Mouse (Mus musculus): ENCODE measurements at regions not wholly inside any gene's neighbourhood (a gene's known extent, or its start where the extent isn't known, plus 50 kb on each side); places are given as distances from the start of the nearest gene placed in this dataset.

GRCm38 (mm10) chr9:115666530-115666929 is 242.7 kb upstream of the Gadl1 start:
- WGBS = 70% methylated on average over 3 of the region's 3 CpGs

GRCm38 (mm10) chr9:115680703-115681576 is 228.3 kb upstream of the Gadl1 start:
- DNase-seq (ENCODE audit: low spot score) (peak; percentile 21), ATAC-seq (peak; percentile 51; the same call in 1 of the 2 replicates)
- H3K9me3 ChIP-seq (ENCODE audit: low read length) = no peaks in the 10 kb centered on the region
- no peaks in the 10 kb centered on the region for H3K27me3 ChIP-seq (ENCODE audit: insufficient read depth, low read length)
- no peak overlapping the region for H3K4me2 ChIP-seq (ENCODE audit: low read depth, low read length)
- H3K4me3 ChIP-seq (ENCODE audit: low read length) = no peak overlapping the region
- WGBS = 40% methylated on average over 9 of the region's 9 CpGs
- H3K4me1 ChIP-seq (ENCODE audit: insufficient read depth, low read length) = no peaks in the 10 kb centered on the region
- TF ChIP-seq CTCF (IDR thresholded peaks at IDR 0.05; ENCODE audit: low read depth) = no peak
- no peak overlapping the region for H3K9ac ChIP-seq (replicated peaks; ENCODE audit: low read length)
- H3K36me3 ChIP-seq (ENCODE audit: insufficient read depth, low read length) = no peaks in the 10 kb centered on the region
- H3K27ac ChIP-seq = peak overlapping the region; percentile 37; the same call in 1 of the 2 replicates

More at GRCm38 (mm10) chr9:115666530-115666929, 242.7 kb upstream of the Gadl1 start:
- H3K4me2 ChIP-seq (ENCODE audit: low read depth, low read length) = no peak overlapping the region
- peak overlapping the region; percentile 1; the same call in 1 of the 2 replicates for H3K27ac ChIP-seq
- no peaks in the 10 kb centered on the region for H3K36me3 ChIP-seq (ENCODE audit: insufficient read depth, low read length)
- no peaks in the 10 kb centered on the region for H3K27me3 ChIP-seq (ENCODE audit: insufficient read depth, low read length)
- TF ChIP-seq CTCF (IDR thresholded peaks at IDR 0.05; ENCODE audit: low read depth) = no peak
- no peak overlapping the region for H3K4me3 ChIP-seq (ENCODE audit: low read length)
- H3K9ac ChIP-seq (replicated peaks; ENCODE audit: low read length) = no peak overlapping the region
- DNase-seq (ENCODE audit: low spot score) (no peak), ATAC-seq (no peak)
- H3K9me3 ChIP-seq (ENCODE audit: low read length) = no peaks in the 10 kb centered on the region
- no peaks in the 10 kb centered on the region for H3K4me1 ChIP-seq (ENCODE audit: insufficient read depth, low read length)

GRCm38 (mm10) chr9:115681841-115682240 is 227.4 kb upstream of the Gadl1 start:
- ATAC-seq = no peak
- no peak overlapping the region for H3K27ac ChIP-seq
- DNase-seq (ENCODE audit: low spot score) = peak; percentile 22
- no peaks in the 10 kb centered on the region for H3K27me3 ChIP-seq (ENCODE audit: insufficient read depth, low read length)
- no peak overlapping the region for H3K4me3 ChIP-seq (ENCODE audit: low read length)
- H3K9me3 ChIP-seq (ENCODE audit: low read length) = no peaks in the 10 kb centered on the region
- 34% methylated on average over 9 of the region's 9 CpGs for WGBS
- H3K9ac ChIP-seq (replicated peaks; ENCODE audit: low read length) = no peak overlapping the region
- H3K36me3 ChIP-seq (ENCODE audit: insufficient read depth, low read length) = no peaks in the 10 kb centered on the region
- H3K4me2 ChIP-seq (ENCODE audit: low read depth, low read length) = no peak overlapping the region
- no peaks in the 10 kb centered on the region for H3K4me1 ChIP-seq (ENCODE audit: insufficient read depth, low read length)
- TF ChIP-seq CTCF (IDR thresholded peaks at IDR 0.05; ENCODE audit: low read depth) = no peak

- Histone ChIP-seq H3K27ac (no peak overlapping the region), H3K4me1 (ENCODE audit: insufficient read depth, low read length) (no peaks in the 10 kb centered on the region), H3K4me2 (ENCODE audit: low read depth, low read length) (no peak overlapping the region), H3K4me3 (ENCODE audit: low read length) (no peak overlapping the region), H3K36me3 (ENCODE audit: insufficient read depth, low read length) (no peaks in the 10 kb centered on the region), H3K9me3 (ENCODE audit: low read length) (no peaks in the 10 kb centered on the region), H3K27me3 (ENCODE audit: insufficient read depth, low read length) (no peaks in the 10 kb centered on the region), H3K9ac (replicated peaks; ENCODE audit: low read length) (no peak overlapping the region)
- no peak for DNase-seq (ENCODE audit: low spot score)
- no peak for TF ChIP-seq CTCF (IDR thresholded peaks at IDR 0.05; ENCODE audit: low read depth)
- ATAC-seq = no peak
These were observed 225.3 kb upstream of the Gadl1 start for GRCm38 (mm10) chr9:115683951-115684350.

- no peaks in the 10 kb centered on the region for H3K4me1 ChIP-seq (ENCODE audit: insufficient read depth, low read length)
- H3K4me2 ChIP-seq (ENCODE audit: low read depth, low read length) = no peak overlapping the region
- WGBS = 88% methylated on average over 5 of the region's 5 CpGs
- H3K9me3 ChIP-seq (ENCODE audit: low read length) = no peaks in the 10 kb centered on the region
- no peak overlapping the region for H3K4me3 ChIP-seq (ENCODE audit: low read length)
- ATAC-seq = no peak
- H3K27ac ChIP-seq = no peak overlapping the region
- no peaks in the 10 kb centered on the region for H3K27me3 ChIP-seq (ENCODE audit: insufficient read depth, low read length)
- DNase-seq (ENCODE audit: low spot score) = no peak
- no peak overlapping the region for H3K9ac ChIP-seq (replicated peaks; ENCODE audit: low read length)
- no peak for TF ChIP-seq CTCF (IDR thresholded peaks at IDR 0.05; ENCODE audit: low read depth)
- H3K36me3 ChIP-seq (ENCODE audit: insufficient read depth, low read length) = no peaks in the 10 kb centered on the region
These were observed 222.7 kb upstream of the Gadl1 start for GRCm38 (mm10) chr9:115686605-115687004.

GRCm38 (mm10) chr9:115692837-115693236 is 216.4 kb upstream of the Gadl1 start:
- Histone ChIP-seq H3K4me3 (ENCODE audit: low read length) (no peak overlapping the region), H3K27me3 (ENCODE audit: insufficient read depth, low read length) (no peaks in the 10 kb centered on the region), H3K4me1 (ENCODE audit: insufficient read depth, low read length) (no peaks in the 10 kb centered on the region), H3K4me2 (ENCODE audit: low read depth, low read length) (no peak overlapping the region), H3K9ac (replicated peaks; ENCODE audit: low read length) (no peak overlapping the region), H3K9me3 (ENCODE audit: low read length) (no peaks in the 10 kb centered on the region), H3K27ac (no peak overlapping the region), H3K36me3 (ENCODE audit: insufficient read depth, low read length) (no peaks in the 10 kb centered on the region)
- DNase-seq (ENCODE audit: low spot score) = no peak
- peak; percentile 38; the same call in 1 of the 2 replicates for TF ChIP-seq CTCF (IDR thresholded peaks at IDR 0.05; ENCODE audit: low read depth)
- WGBS = 71% methylated on average over 2 of the region's 2 CpGs
- ATAC-seq = no peak

GRCm38 (mm10) chr9:115703791-115704190 is 205.5 kb upstream of the Gadl1 start:
- no peaks in the 10 kb centered on the region for H3K36me3 ChIP-seq (ENCODE audit: insufficient read depth, low read length)
- H3K4me1 ChIP-seq (ENCODE audit: insufficient read depth, low read length) = 0 out of 2 replicates have a peak, but pooled peaks cover 7% of the 10 kb centered on the region
- DNase-seq (ENCODE audit: low spot score) = no peak

More at GRCm38 (mm10) chr9:115703791-115704190, 205.5 kb upstream of the Gadl1 start:
- no peak for TF ChIP-seq CTCF (IDR thresholded peaks at IDR 0.05; ENCODE audit: low read depth)
- no peak overlapping the region for H3K4me2 ChIP-seq (ENCODE audit: low read depth, low read length)
- H3K4me3 ChIP-seq (ENCODE audit: low read length) = no peak overlapping the region
- H3K27ac ChIP-seq = no peak overlapping the region
- H3K9ac ChIP-seq (replicated peaks; ENCODE audit: low read length) = no peak overlapping the region
- no peak for ATAC-seq
- no peaks in the 10 kb centered on the region for H3K27me3 ChIP-seq (ENCODE audit: insufficient read depth, low read length)
- WGBS = 86% methylated on average over 7 of the region's 7 CpGs
- no peaks in the 10 kb centered on the region for H3K9me3 ChIP-seq (ENCODE audit: low read length)

All from hindbrain, postnatal 0 days (tissue).